Mouse (Mus musculus) forebrain, embryonic 13.5 days (tissue): ENCODE measurements around the gene Camsap1. TPM values are rescaled to one million over a fixed set of nuclear protein-coding genes. Genes with fewer than 3 reads are reported as not detected.

ENCODE experiments used
- ATAC-seq: fragments of 200-750 bp; cut with Nextera tagmentation; 2 replicates; pipeline ENCODE4 v1.8.0; 2017
- H3K27ac ChIP-seq: fragments of 300-500 bp; sonication (generic); 2 replicates; pipeline ENCODE4 v1.5.1; 2015; ENCODE audit warnings: inconsistent platforms, mild to moderate bottlenecking, moderate library complexity
- H3K27me3 ChIP-seq: fragments of 300-500 bp; sonication (generic); 2 replicates; pipeline ENCODE4 v1.6.1; 2015; ENCODE audit warnings: mild to moderate bottlenecking, inconsistent platforms
- H3K36me3 ChIP-seq: fragments of 300-500 bp; sonication (generic); 2 replicates; pipeline ENCODE4 v1.6.1; 2015; ENCODE audit warnings: mild to moderate bottlenecking, inconsistent platforms; ENCODE audit not compliant: poor library complexity, severe bottlenecking
- H3K4me1 ChIP-seq: fragments of 300-500 bp; sonication (generic); 2 replicates; pipeline ENCODE4 v1.6.1; 2015; ENCODE audit warnings: inconsistent platforms
- H3K4me2 ChIP-seq: fragments of 300-500 bp; sonication (generic); 2 replicates; pipeline ENCODE4 v1.6.1; 2015; ENCODE audit warnings: inconsistent platforms, mild to moderate bottlenecking, moderate library complexity
- H3K4me3 ChIP-seq: fragments of 300-500 bp; sonication (generic); 2 replicates; pipeline ENCODE4 v1.5.1; 2015; ENCODE audit warnings: mild to moderate bottlenecking, inconsistent platforms
- H3K9ac ChIP-seq: fragments of 300-500 bp; sonication (generic); 2 replicates; pipeline ENCODE4 v1.6.1; 2015; ENCODE audit warnings: mild to moderate bottlenecking, inconsistent platforms
- H3K9me3 ChIP-seq: fragments of 300-500 bp; sonication (generic); replicated peaks from 2 replicates; pipeline ENCODE4 v1.6.1; 2016; ENCODE audit warnings: inconsistent platforms
- WGBS: fragments of 180-500 bp; shearing (Covaris S2); methylation state at CpG from one replicate; pipeline ENCODE4 v1.1.7; 2015; 5-methylcytosine and 5-hydroxymethylcytosine counted together
- polyA plus RNA-seq: library from polyadenylated mRNA; unstranded; fragments of >200 nt; fragmentation: Nextera tagmentation; extraction: Ambion mirVana; gene quantifications from 2 replicates; pipeline ENCODE4 v1.2.1, GENCODE M21; 2015

Gene Camsap1
- polyA plus RNA-seq, 1 experiment from 2014 or later, result 30.7 TPM

GRCm38 (mm10) chr2:25975141-25975770, 7.8 kb downstream of the Camsap1 start:
- H3K27me3 ChIP-seq, result no peaks in the 10 kb centered on the region
- no peak for ATAC-seq
- no peak overlapping the region for H3K4me3 ChIP-seq
- no peak overlapping the region for H3K4me2 ChIP-seq
- H3K9me3 ChIP-seq, result no peaks in the 10 kb centered on the region
- no peak overlapping the region for H3K9ac ChIP-seq
- H3K27ac ChIP-seq, result no peak overlapping the region
- WGBS, result 88% methylated on average over 4 of the region's 4 CpGs
- peaks cover 20% of the 10 kb centered on the region for H3K36me3 ChIP-seq
- peaks cover 32% of the 10 kb centered on the region for H3K4me1 ChIP-seq

- peaks cover 36% of the 10 kb centered on the region for H3K36me3 ChIP-seq
- H3K27ac ChIP-seq, result no peak overlapping the region
- WGBS, result 83% methylated on average over 2 of the region's 2 CpGs
- H3K9me3 ChIP-seq, result no peaks in the 10 kb centered on the region
- H3K9ac ChIP-seq, result no peak overlapping the region
- no peak overlapping the region for H3K4me2 ChIP-seq
- no peak overlapping the region for H3K4me3 ChIP-seq
- H3K4me1 ChIP-seq, result peaks cover 26% of the 10 kb centered on the region
- ATAC-seq, result no peak
- no peaks in the 10 kb centered on the region for H3K27me3 ChIP-seq
Measured at GRCm38 (mm10) chr2:25970426-25970825, 12.7 kb downstream of the Camsap1 start.

- ATAC-seq, result no peak
- Histone ChIP-seq H3K4me3 (no peak overlapping the region), H3K27ac (no peak overlapping the region), H3K4me2 (no peak overlapping the region), H3K4me1 (peaks cover 26% of the 10 kb centered on the region), H3K9ac (no peak overlapping the region), H3K9me3 (no peaks in the 10 kb centered on the region), H3K36me3 (peaks cover 47% of the 10 kb centered on the region), H3K27me3 (no peaks in the 10 kb centered on the region)
- WGBS, result 92% methylated on average over 4 of the region's 4 CpGs
Measured at GRCm38 (mm10) chr2:25969319-25969718, 13.8 kb downstream of the Camsap1 start.

GRCm38 (mm10) chr2:25949291-25949690, 33.8 kb downstream of the Camsap1 start:
- H3K36me3 ChIP-seq, result peaks cover 82% of the 10 kb centered on the region
- WGBS, result 88% methylated on average over 3 of the region's 3 CpGs
- H3K9ac ChIP-seq, result no peak overlapping the region
- H3K4me2 ChIP-seq, result no peak overlapping the region
- H3K9me3 ChIP-seq, result no peaks in the 10 kb centered on the region
- H3K27ac ChIP-seq, result no peak overlapping the region
- no peaks in the 10 kb centered on the region for H3K27me3 ChIP-seq
- ATAC-seq, result no peak
- no peaks in the 10 kb centered on the region for H3K4me1 ChIP-seq
- H3K4me3 ChIP-seq, result no peak overlapping the region

GRCm38 (mm10) chr2:25947950-25948349, 35.1 kb downstream of the Camsap1 start:
- Histone ChIP-seq H3K4me1 (no peaks in the 10 kb centered on the region), H3K9ac (no peak overlapping the region), H3K36me3 (peaks cover 82% of the 10 kb centered on the region), H3K27me3 (no peaks in the 10 kb centered on the region), H3K4me2 (no peak overlapping the region), H3K27ac (no peak overlapping the region), H3K9me3 (no peaks in the 10 kb centered on the region), H3K4me3 (no peak overlapping the region)
- ATAC-seq, result no peak
- WGBS, result 87% methylated on average over 3 of the region's 3 CpGs

- Histone ChIP-seq H3K4me1 (no peaks in the 10 kb centered on the region), H3K27me3 (no peaks in the 10 kb centered on the region), H3K9ac (no peak overlapping the region), H3K36me3 (peaks cover 82% of the 10 kb centered on the region), H3K4me3 (no peak overlapping the region), H3K9me3 (no peaks in the 10 kb centered on the region), H3K4me2 (no peak overlapping the region), H3K27ac (no peak overlapping the region)
- no peak for ATAC-seq
- WGBS, result 80% methylated on average over 2 of the region's 2 CpGs
Measured at GRCm38 (mm10) chr2:25943822-25944221, 39.3 kb downstream of the Camsap1 start.

- H3K27me3 ChIP-seq, result no peaks in the 10 kb centered on the region
- H3K4me3 ChIP-seq, result no peak overlapping the region
- H3K4me2 ChIP-seq, result no peak overlapping the region
- no peaks in the 10 kb centered on the region for H3K9me3 ChIP-seq
- H3K36me3 ChIP-seq, result peaks cover 99% of the 10 kb centered on the region
- 93% methylated on average over 6 of the region's 6 CpGs for WGBS
- H3K9ac ChIP-seq, result no peak overlapping the region
- no peaks in the 10 kb centered on the region for H3K4me1 ChIP-seq
- ATAC-seq, result no peak
- H3K27ac ChIP-seq, result no peak overlapping the region
Measured at GRCm38 (mm10) chr2:25940503-25940902, 42.6 kb downstream of the Camsap1 start.

- Histone ChIP-seq H3K27me3 (no peaks in the 10 kb centered on the region), H3K4me1 (no peaks in the 10 kb centered on the region), H3K27ac (no peak overlapping the region), H3K9me3 (no peaks in the 10 kb centered on the region), H3K4me3 (no peak overlapping the region), H3K4me2 (no peak overlapping the region), H3K9ac (no peak overlapping the region), H3K36me3 (peaks cover 96% of the 10 kb centered on the region)
- 82% methylated on average over 6 of the region's 6 CpGs for WGBS
- no peak for ATAC-seq
Measured at GRCm38 (mm10) chr2:25931249-25931859, 51.7 kb downstream of the Camsap1 start.

GRCm38 (mm10) chr2:25927821-25928220, 55.3 kb downstream of the Camsap1 start:
- no peak overlapping the region for H3K27ac ChIP-seq
- ATAC-seq, result no peak
- WGBS, result 96% methylated on average over 7 of the region's 7 CpGs

GRCm38 (mm10) chr2:25924934-25925333, 58.1 kb downstream of the Camsap1 start:
- H3K36me3 ChIP-seq, result peaks cover 79% of the 10 kb centered on the region
- no peak for ATAC-seq
- 96% methylated on average over 4 of the region's 4 CpGs for WGBS
- no peaks in the 10 kb centered on the region for H3K9me3 ChIP-seq
- no peaks in the 10 kb centered on the region for H3K27me3 ChIP-seq
- H3K4me1 ChIP-seq, result peaks cover 6% of the 10 kb centered on the region; the same call in 1 of the 2 replicates
- H3K9ac ChIP-seq, result no peak overlapping the region
- no peak overlapping the region for H3K4me2 ChIP-seq
- H3K27ac ChIP-seq, result no peak overlapping the region
- no peak overlapping the region for H3K4me3 ChIP-seq

More at GRCm38 (mm10) chr2:25927821-25928220, 55.3 kb downstream of the Camsap1 start:
- Histone ChIP-seq H3K4me2 (no peak overlapping the region), H3K4me3 (no peak overlapping the region), H3K36me3 (peaks cover 91% of the 10 kb centered on the region), H3K9ac (no peak overlapping the region), H3K4me1 (no peaks in the 10 kb centered on the region), H3K27me3 (no peaks in the 10 kb centered on the region), H3K9me3 (no peaks in the 10 kb centered on the region)

- Histone ChIP-seq H3K4me2 (no peak overlapping the region), H3K36me3 (peaks cover 67% of the 10 kb centered on the region), H3K27ac (no peak overlapping the region), H3K4me3 (no peak overlapping the region), H3K9ac (no peak overlapping the region), H3K27me3 (no peaks in the 10 kb centered on the region), H3K9me3 (no peaks in the 10 kb centered on the region), H3K4me1 (peaks cover 10% of the 10 kb centered on the region; the same call in 1 of the 2 replicates)
- WGBS, result 91% methylated on average over 2 of the region's 2 CpGs
- ATAC-seq, result no peak
Measured at GRCm38 (mm10) chr2:25923799-25924198, 59.3 kb downstream of the Camsap1 start.

- Histone ChIP-seq H3K27me3 (no peaks in the 10 kb centered on the region), H3K4me1 (peaks cover 10% of the 10 kb centered on the region; the same call in 1 of the 2 replicates), H3K9me3 (no peaks in the 10 kb centered on the region), H3K27ac (no peak overlapping the region; the same call in 1 of the 2 replicates), H3K36me3 (peaks cover 35% of the 10 kb centered on the region), H3K9ac (no peak overlapping the region), H3K4me3 (no peak overlapping the region), H3K4me2 (no peak overlapping the region)
- 0 out of 2 replicates have a peak, but pooled peaks have one; percentile 53 for ATAC-seq
- 60% methylated on average over 3 of the region's 3 CpGs for WGBS
Measured at GRCm38 (mm10) chr2:25919972-25920371, 63.1 kb downstream of the Camsap1 start.
